9 mouse cellular contexts compared by ENCODE assay signal in genomic region chr17:29551019-29551418, GRCm38 (mm10). TPM values are rescaled to one million over a fixed set of nuclear protein-coding genes. Genes with fewer than 3 reads are reported as not detected.
DNase-seq lines count a peak whose midpoint lies in the region; ATAC-seq lines count a peak whose summit lies in the region.
"Had no signal": no experiment of that assay in that cellular context is flagged by ENCODE, and none has a peak within 500 bp of the region (broad histone marks: within the 10 kb centered on the region; RNA-seq: fewer than 3 reads in every experiment).

No protein-coding gene starts in this region.

- no peaks in the 10 kb centered on the region for H3K9me3 ChIP-seq in heart, embryonic 13.5 days
- no peaks in the 10 kb centered on the region for H3K9me3 ChIP-seq in intestine, embryonic 16.5 days (ENCODE audit: control insufficient read depth, low read length)
- H3K9me3 ChIP-seq in neural tube, embryonic 13.5 days: no peaks in the 10 kb centered on the region

- H3K36me3 ChIP-seq in heart, embryonic 13.5 days: no peaks in the 10 kb centered on the region
- H3K36me3 ChIP-seq in intestine, embryonic 16.5 days (ENCODE audit: control insufficient read depth, insufficient read depth, low read length): no peaks in the 10 kb centered on the region
- H3K36me3 ChIP-seq in neural tube, embryonic 13.5 days: no peaks in the 10 kb centered on the region

- peak overlapping the region; percentile 98 for H3K4me2 ChIP-seq in heart, embryonic 13.5 days
- peak overlapping the region; percentile 95 for H3K4me2 ChIP-seq in intestine, embryonic 16.5 days (ENCODE audit: low read depth, low read length)
- peak overlapping the region; percentile 98 for H3K4me2 ChIP-seq in neural tube, embryonic 13.5 days

- peaks cover 34% of the 10 kb centered on the region for H3K4me1 ChIP-seq in heart, embryonic 13.5 days
- peaks cover 18% of the 10 kb centered on the region for H3K4me1 ChIP-seq in intestine, embryonic 16.5 days (ENCODE audit: control insufficient read depth, insufficient read depth, low read length)
- peaks cover 24% of the 10 kb centered on the region for H3K4me1 ChIP-seq in neural tube, embryonic 13.5 days (replicated peaks)

- ATAC-seq in heart, embryonic 13.5 days (ENCODE audit: extremely low read depth, insufficient number of reproducible peaks, low FRiP score, low TSS enrichment): no peak
- ATAC-seq in activated CD4-positive, CD25-positive, alpha-beta regulatory T cell, adult 4 months: peak; percentile 65
- no peak for ATAC-seq in intestine, embryonic 16.5 days
- no peak for ATAC-seq in neural tube, embryonic 13.5 days (ENCODE audit: low read depth)

- no peak for DNase-seq in heart, adult 8-10 months (ENCODE audit: low spot score)
- no peak for DNase-seq in gastrocnemius, postnatal 10 days
- DNase-seq in gastrocnemius, postnatal 14 days: no peak
- DNase-seq in MN1 (ENCODE audit: low spot score): no peak

- H3K27ac ChIP-seq in heart, embryonic 13.5 days (replicated peaks): peak overlapping the region; percentile 29
- H3K27ac ChIP-seq in intestine, embryonic 16.5 days (ENCODE audit: low read length): 0 out of 2 replicates have a peak overlapping the region, but pooled peaks have one; percentile 31
- H3K27ac ChIP-seq in neural tube, embryonic 13.5 days (replicated peaks): no peak overlapping the region

- no peak overlapping the region for H3K9ac ChIP-seq in heart, embryonic 13.5 days
- 0 out of 2 replicates have a peak overlapping the region, but pooled peaks have one; percentile 97 for H3K9ac ChIP-seq in intestine, embryonic 16.5 days (ENCODE audit: low read depth, low read length)
- H3K9ac ChIP-seq in neural tube, embryonic 13.5 days: peak overlapping the region; percentile 97; the same call in 1 of the 2 replicates

- H3K4me3 ChIP-seq in heart, embryonic 13.5 days: peak overlapping the region; percentile 79
- no peak overlapping the region; the same call in 1 of the 2 replicates for H3K4me3 ChIP-seq in intestine, embryonic 16.5 days (ENCODE audit: low read length)
- H3K4me3 ChIP-seq in neural tube, embryonic 13.5 days: peak overlapping the region; percentile 95

- no peaks in the 10 kb centered on the region for H3K27me3 ChIP-seq in heart, embryonic 13.5 days (replicated peaks)
- no peaks in the 10 kb centered on the region for H3K27me3 ChIP-seq in intestine, embryonic 16.5 days (replicated peaks; ENCODE audit: control insufficient read depth, insufficient read depth, low read length)
- H3K27me3 ChIP-seq in neural tube, embryonic 13.5 days: no peaks in the 10 kb centered on the region; the same call in 1 of the 2 replicates

- intact Hi-C loops in gastrocnemius, postnatal 14 days (cut with DNase I; ENCODE audit: low total_unique reads): no loop called here

- 36% methylated on average over 6 of the region's 6 CpGs for WGBS in heart, embryonic 13.5 days
- WGBS in intestine, embryonic 16.5 days: 51% methylated on average over 6 of the region's 6 CpGs
- 65% methylated on average over 6 of the region's 6 CpGs for WGBS in neural tube, embryonic 13.5 days

RNA-seq across cellular contexts. Expression of gene Tmem217, which starts 1.2 kb away (rescaled TPM):
- polyA plus RNA-seq in heart, embryonic 13.5 days (2015; fragmentation: Nextera tagmentation; extraction: Ambion mirVana): 0.59 and 0.89 TPM in 2 replicates
- total RNA-seq in heart, adult 8-10 months (2022): not detected
- polyA plus RNA-seq in activated CD4-positive, CD25-positive, alpha-beta regulatory T cell, adult 4 months (2017; shearing (Covaris generic)): 1 to 10 TPM in 1 of 2 experiments, under 1 TPM in 1; 0.57 to 2.0 TPM
- 0.33 and 0.87 TPM in 2 replicates for polyA plus RNA-seq in intestine, embryonic 16.5 days (2015; fragmentation: Nextera tagmentation; extraction: Ambion mirVana)
- 1.1 and 1.9 TPM in 2 replicates for polyA plus RNA-seq in neural tube, embryonic 13.5 days (2015; fragmentation: Nextera tagmentation; extraction: Ambion mirVana)
- not detected for total RNA-seq in gastrocnemius, postnatal 10 days (2021)
- not detected for total RNA-seq in gastrocnemius, postnatal 14 days (2021)

RNA-seq across cellular contexts. Expression of gene Tbc1d22b, which starts 1.4 kb away (rescaled TPM):
- polyA plus RNA-seq in heart, embryonic 13.5 days (2015; fragmentation: Nextera tagmentation; extraction: Ambion mirVana): 10.3 and 10.7 TPM in 2 replicates
- 10 to 100 TPM; 11.3 to 13.5 (median 11.9) TPM for total RNA-seq in heart, adult 8-10 months (2022)
- polyA plus RNA-seq in activated CD4-positive, CD25-positive, alpha-beta regulatory T cell, adult 4 months (2017; shearing (Covaris generic)): 10 to 100 TPM; 11.5 to 14.2 TPM
- polyA plus RNA-seq in intestine, embryonic 16.5 days (2015; fragmentation: Nextera tagmentation; extraction: Ambion mirVana): 12.4 and 12.6 TPM in 2 replicates
- polyA plus RNA-seq in neural tube, embryonic 13.5 days (2015; fragmentation: Nextera tagmentation; extraction: Ambion mirVana): 24.4 and 24.7 TPM in 2 replicates
- 1 to 10 TPM; 9.3 to 9.8 TPM for total RNA-seq in gastrocnemius, postnatal 10 days (2021)
- 1 to 10 TPM; 8.0 to 8.2 TPM for total RNA-seq in gastrocnemius, postnatal 14 days (2021)

RNA-seq across cellular contexts. Expression of gene Gm17657, which starts 1.6 kb away (rescaled TPM):
- polyA plus RNA-seq in heart, embryonic 13.5 days (2015; fragmentation: Nextera tagmentation; extraction: Ambion mirVana): not detected in 2 replicates
- total RNA-seq in heart, adult 8-10 months (2022): not detected
- polyA plus RNA-seq in activated CD4-positive, CD25-positive, alpha-beta regulatory T cell, adult 4 months (2017; shearing (Covaris generic)): under 1 TPM in 1 of 2 experiments, not detected in 1; 0.29 TPM
- not detected in 2 replicates for polyA plus RNA-seq in intestine, embryonic 16.5 days (2015; fragmentation: Nextera tagmentation; extraction: Ambion mirVana)
- polyA plus RNA-seq in neural tube, embryonic 13.5 days (2015; fragmentation: Nextera tagmentation; extraction: Ambion mirVana): not detected in 2 replicates
- total RNA-seq in gastrocnemius, postnatal 10 days (2021): not detected
- total RNA-seq in gastrocnemius, postnatal 14 days (2021): not detected
- polyA plus RNA-seq: embryonic facial prominence, embryonic 11.5 days had no signal
